In the genomic region with DNA sequence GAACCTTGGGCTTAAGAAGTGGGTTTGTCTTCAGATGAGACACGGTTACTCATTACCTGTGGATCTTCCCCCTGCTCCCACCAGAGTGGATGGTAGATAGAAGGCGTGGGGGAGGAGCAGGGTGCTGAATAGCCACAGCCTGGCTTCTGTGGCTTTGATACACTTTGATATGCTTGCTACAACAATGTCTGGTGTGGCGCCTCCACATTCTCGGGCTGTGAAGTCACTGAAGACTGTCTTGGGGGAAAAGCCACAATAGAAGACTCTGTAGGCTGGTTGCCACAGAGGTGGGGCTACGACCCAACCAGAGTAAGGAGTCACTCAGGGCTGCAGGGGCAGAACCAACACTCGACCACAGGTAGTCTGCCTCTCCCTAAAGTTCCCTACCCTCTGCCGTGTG, we compare ENCODE assay signal across 22 mouse cellular contexts. TPM values are rescaled to one million over a fixed set of nuclear protein-coding genes. Genes with fewer than 3 reads are reported as not detected.
A peak's percentile ranks its signal among the peaks of the same experiment; 100 is the strongest.
DNase-seq lines count a peak whose midpoint lies in the region; ATAC-seq and TF ChIP-seq lines count a peak whose summit lies in the region.
"Had no signal": no experiment of that assay in that cellular context is flagged by ENCODE, and none has a peak within 500 bp of the region (broad histone marks: within the 10 kb centered on the region; RNA-seq: fewer than 3 reads in every experiment).

No protein-coding gene starts in this region.

- no peaks in the 10 kb centered on the region for H3K36me3 ChIP-seq in hindbrain, embryonic 10.5 days
- no peaks in the 10 kb centered on the region for H3K36me3 ChIP-seq in hindbrain, embryonic 16.5 days (ENCODE audit: control insufficient read depth, insufficient read depth, low read length)
- H3K36me3 ChIP-seq in embryonic facial prominence, embryonic 10.5 days (replicated peaks), result no peaks in the 10 kb centered on the region
- H3K36me3 ChIP-seq: forebrain, embryonic 12.5 days; G1E; heart, embryonic 15.5 days had no signal

- H3K4me1 ChIP-seq in hindbrain, embryonic 10.5 days (replicated peaks), result peaks cover 89% of the 10 kb centered on the region
- peaks cover 19% of the 10 kb centered on the region; the same call in 1 of the 2 replicates for H3K4me1 ChIP-seq in hindbrain, embryonic 16.5 days (ENCODE audit: control insufficient read depth, insufficient read depth, low read depth, low read length)
- H3K4me1 ChIP-seq in embryonic facial prominence, embryonic 10.5 days, result peaks cover 98% of the 10 kb centered on the region

- H3K9ac ChIP-seq in hindbrain, embryonic 16.5 days (ENCODE audit: low read depth, low read length), result no peak overlapping the region
- H3K9ac ChIP-seq: forebrain, embryonic 12.5 days; heart, embryonic 15.5 days had no signal

- H3K4me2 ChIP-seq in hindbrain, embryonic 16.5 days (ENCODE audit: low read length), result no peak overlapping the region
- H3K4me2 ChIP-seq: forebrain, embryonic 12.5 days; heart, embryonic 15.5 days; midbrain, embryonic 11.5 days had no signal

- no peak for ATAC-seq in hindbrain, embryonic 16.5 days

- no peak for TF ChIP-seq CTCF in gastrocnemius, adult 2 months (IDR thresholded peaks at IDR 0.05)

- H3K9me3 ChIP-seq in hindbrain, embryonic 10.5 days, result no peaks in the 10 kb centered on the region
- H3K9me3 ChIP-seq in hindbrain, embryonic 16.5 days (ENCODE audit: control insufficient read depth, low read length), result no peaks in the 10 kb centered on the region
- no peaks in the 10 kb centered on the region for H3K9me3 ChIP-seq in embryonic facial prominence, embryonic 10.5 days
- H3K9me3 ChIP-seq: forebrain, embryonic 12.5 days; G1E; heart, embryonic 15.5 days had no signal

- H3K27me3 ChIP-seq in hindbrain, embryonic 10.5 days (ENCODE audit: insufficient read depth, poor library complexity, severe bottlenecking), result peaks cover 84% of the 10 kb centered on the region
- peaks cover 17% of the 10 kb centered on the region for H3K27me3 ChIP-seq in hindbrain, embryonic 16.5 days (replicated peaks; ENCODE audit: control insufficient read depth, insufficient read depth, low read length)
- H3K27me3 ChIP-seq in embryonic facial prominence, embryonic 10.5 days (replicated peaks; ENCODE audit: low read depth, poor library complexity, severe bottlenecking), result peaks cover 48% of the 10 kb centered on the region
- H3K27me3 ChIP-seq: forebrain, embryonic 12.5 days had no signal

- no peak for DNase-seq in hindbrain, embryonic 10.5 days (ENCODE audit: low spot score)
- DNase-seq in thymus, postnatal 14 days, result peak; percentile 25
- DNase-seq in thymus, adult 18-20 months, result no peak
- no peak for DNase-seq in embryonic facial prominence, embryonic 10.5 days (ENCODE audit: low spot score)
- DNase-seq in naive thymus-derived CD4-positive, alpha-beta T cell, adult 2 months (ENCODE audit: low read depth), result peak; percentile 58
- DNase-seq in left cerebral cortex, adult 9 months (ENCODE audit: low spot score in 2 of 2), result no peak
- DNase-seq in gastrocnemius, adult 2 months, result no peak
- DNase-seq: adrenal gland, postnatal 36 days; B cell, adult 2 months; cerebellum, adult 9-10 months; lung, adult 18-20 months; lung, postnatal 4 days; retina, postnatal 1 day; right cerebral cortex, postnatal 4 days had no signal

- WGBS in hindbrain, embryonic 10.5 days, result 70% methylated on average over 7 of the region's 7 CpGs
- 61% methylated on average over 7 of the region's 7 CpGs for WGBS in hindbrain, embryonic 16.5 days
- WGBS in embryonic facial prominence, embryonic 10.5 days, result 84% methylated on average over 7 of the region's 7 CpGs

- peak overlapping the region; percentile 69 for H3K27ac ChIP-seq in hindbrain, embryonic 10.5 days
- H3K27ac ChIP-seq in hindbrain, embryonic 16.5 days (ENCODE audit: low read depth, low read length), result no peak overlapping the region
- H3K27ac ChIP-seq in embryonic facial prominence, embryonic 10.5 days (replicated peaks), result peak overlapping the region; percentile 93
- no peak overlapping the region for H3K27ac ChIP-seq in gastrocnemius, adult 2 months
- H3K27ac ChIP-seq: forebrain, embryonic 12.5 days; heart, embryonic 15.5 days had no signal

- no peak overlapping the region for H3K4me3 ChIP-seq in hindbrain, embryonic 10.5 days
- H3K4me3 ChIP-seq in hindbrain, embryonic 16.5 days (ENCODE audit: low read length), result no peak overlapping the region
- peak overlapping the region; percentile 2; the same call in 1 of the 2 replicates for H3K4me3 ChIP-seq in embryonic facial prominence, embryonic 10.5 days
- no peak overlapping the region for H3K4me3 ChIP-seq in gastrocnemius, adult 2 months
- H3K4me3 ChIP-seq: forebrain, embryonic 12.5 days; heart, embryonic 15.5 days had no signal

- intact Hi-C loops in gastrocnemius, adult 2 months (cut with DNase I), result no loop called here

RNA-seq across cellular contexts. Expression of gene Ccdc33, which starts 13.1 kb away (rescaled TPM):
- polyA plus RNA-seq in hindbrain, embryonic 10.5 days (2016; fragmentation: Nextera tagmentation; extraction: Ambion mirVana), result 0.90 and 0.99 TPM in 2 replicates
- polyA plus RNA-seq in hindbrain, embryonic 16.5 days (2015; fragmentation: Nextera tagmentation; extraction: Ambion mirVana), result 0.43 and 0.79 TPM in 2 replicates
- 0.36 and 0.56 TPM in 2 replicates for polyA plus RNA-seq in embryonic facial prominence, embryonic 10.5 days (2016; fragmentation: Nextera tagmentation; extraction: Ambion mirVana)
- total RNA-seq in gastrocnemius, adult 2 months (2021), result not detected
- total RNA-seq: hematopoietic stem cell, adult 5-6 weeks; liver, adult 2 months; neutrophil, adult 5-6 weeks had no signal
- polyA plus RNA-seq: G1E; heart, embryonic 15.5 days; liver, adult 2 months had no signal

Comparison
In these comparisons a context has a peak if more than half of its experiments do, and no peak if none do; other contexts are left out.
1. DNase-seq: peak in thymus, postnatal 14 days (single experiment) and naive thymus-derived CD4-positive, alpha-beta T cell, adult 2 months (single experiment); none in hindbrain, embryonic 10.5 days (single experiment), thymus, adult 18-20 months (0 of 2), embryonic facial prominence, embryonic 10.5 days (single experiment), left cerebral cortex, adult 9 months (0 of 2) and gastrocnemius, adult 2 months (single experiment).
2. H3K27ac ChIP-seq: peak in hindbrain, embryonic 10.5 days (single experiment) and embryonic facial prominence, embryonic 10.5 days (single experiment); none in hindbrain, embryonic 16.5 days (single experiment) and gastrocnemius, adult 2 months (single experiment).